Mouse (Mus musculus) heart, embryonic 14.5 days (tissue): ENCODE data around the gene Gm10273. TPM values are rescaled to one million over a fixed set of nuclear protein-coding genes. Genes with fewer than 3 reads are reported as not detected.
"Not testable (repeated sequence)": the region's sequence is repeated elsewhere in the genome, so short reads cannot be mapped to it uniquely, and the experiment has no call there.

Source experiments
- ATAC-seq: fragments of 200-750 bp; cut with Nextera tagmentation; 2 replicates; pipeline ENCODE4 v1.8.0; 2017; ENCODE audit warnings: low read depth, moderate TSS enrichment; ENCODE audit not compliant: insufficient number of reproducible peaks, insufficient read depth, low FRiP score
- H3K27ac ChIP-seq, 2 experiments: fragments of 200-500 bp in 1 of 2; fragments of 300-500 bp in 1 of 2; sonication (generic) in 1 of 2; replicated peaks in 1 of 2; 2 replicates each; pipeline ENCODE4 v1.5.1; 2012 to 2014; ENCODE audit warnings: low read depth in 2 of 2, low read length in 2 of 2, control low read depth in 1 of 2, mild to moderate bottlenecking in 1 of 2, mixed read lengths in 1 of 2; ENCODE audit not compliant: control insufficient read depth in 1 of 2, insufficient read depth in 1 of 2
- H3K27me3 ChIP-seq: fragments of 300-500 bp; sonication (generic); 2 replicates; pipeline ENCODE4 v1.6.1; 2014; ENCODE audit warnings: mild to moderate bottlenecking, low read length, control low read depth; ENCODE audit not compliant: control insufficient read depth, insufficient read depth
- H3K36me3 ChIP-seq: fragments of 300-500 bp; sonication (generic); 2 replicates; pipeline ENCODE4 v1.6.1; 2014; ENCODE audit warnings: mild to moderate bottlenecking, control low read depth, low read length, mixed read lengths; ENCODE audit not compliant: control insufficient read depth, insufficient read depth
- H3K4me1 ChIP-seq, 2 experiments: fragments of 200-500 bp in 1 of 2; fragments of 300-500 bp in 1 of 2; sonication (generic) in 1 of 2; 2 replicates each; pipeline ENCODE4 v1.6.1; 2012 to 2014; ENCODE audit warnings: low read length in 2 of 2, control low read depth in 1 of 2, mixed read lengths in 1 of 2; ENCODE audit not compliant: control insufficient read depth in 2 of 2, insufficient read depth in 2 of 2
- H3K4me2 ChIP-seq: fragments of 300-500 bp; sonication (generic); 2 replicates; pipeline ENCODE4 v1.6.1; 2014; ENCODE audit warnings: mild to moderate bottlenecking, low read length
- H3K4me3 ChIP-seq, 2 experiments: fragments of 200-500 bp in 1 of 2; fragments of 300-500 bp in 1 of 2; sonication (generic) in 1 of 2; 2 replicates each; pipeline ENCODE4 v1.5.1; 2012 to 2014; ENCODE audit warnings: low read length in 2 of 2, mild to moderate bottlenecking in 2 of 2, control low read depth in 1 of 2, low read depth in 1 of 2, moderate library complexity in 1 of 2; ENCODE audit not compliant: control insufficient read depth in 1 of 2, insufficient read depth in 1 of 2
- H3K9ac ChIP-seq: fragments of 300-500 bp; sonication (generic); 2 replicates; pipeline ENCODE4 v1.6.1; 2014; ENCODE audit warnings: mild to moderate bottlenecking, low read length
- H3K9me3 ChIP-seq: fragments of 300-500 bp; sonication (generic); 2 replicates; pipeline ENCODE4 v1.6.1; 2016; ENCODE audit warnings: low read length, control low read depth; ENCODE audit not compliant: control insufficient read depth
- WGBS: fragments of 180-500 bp; shearing (Covaris S2); extraction: QIAGEN DNeasy Blood & Tissue Kit; methylation state at CpG from one replicate; pipeline ENCODE4 v1.1.7; 2014; 5-methylcytosine and 5-hydroxymethylcytosine counted together
- polyA plus RNA-seq: library from polyadenylated mRNA; unstranded; fragments of >200 nt; fragmentation: Nextera tagmentation; extraction: Ambion mirVana; gene quantifications from 2 replicates; pipeline ENCODE4 v1.2.1, GENCODE M21; 2014

The Gm10273 gene
- polyA plus RNA-seq, 1 experiment from 2014 or later = 11.6 TPM

- peaks cover 4 to 9% of the 10 kb centered on the region in 2 experiments; a peak in 1 of 4 replicates for H3K4me1 ChIP-seq
- 87% methylated on average over 10 of the region's 10 CpGs for WGBS
- no peak overlapping the region for H3K27ac ChIP-seq
- no peaks in the 10 kb centered on the region for H3K27me3 ChIP-seq
- no peak overlapping the region for H3K4me3 ChIP-seq
- ATAC-seq = no peak
- no peak overlapping the region for H3K9ac ChIP-seq
- H3K36me3 ChIP-seq = peaks cover 23% of the 10 kb centered on the region
- H3K9me3 ChIP-seq = 0 out of 2 replicates have a peak, but pooled peaks cover 3% of the 10 kb centered on the region
- no peak overlapping the region for H3K4me2 ChIP-seq
These were observed 17.5 kb upstream of the Gm10273 start for GRCm38 (mm10) chr10:59377906-59378305.

GRCm38 (mm10) chr10:59378728-59379127 is 16.7 kb upstream of the Gm10273 start:
- WGBS = 94% methylated on average over 4 of the region's 4 CpGs
- no peaks in the 10 kb centered on the region for H3K27me3 ChIP-seq

GRCm38 (mm10) chr10:59379927-59380326 is 15.5 kb upstream of the Gm10273 start:
- H3K9me3 ChIP-seq = 0 out of 2 replicates have a peak, but pooled peaks cover 3% of the 10 kb centered on the region
- no peak overlapping the region for H3K4me3 ChIP-seq
- 12% methylated on average over 3 of the region's 3 CpGs for WGBS
- peaks cover 4 to 9% of the 10 kb centered on the region in 2 experiments; a peak in 1 of 4 replicates for H3K4me1 ChIP-seq
- ATAC-seq = no peak
- H3K27ac ChIP-seq = peak overlapping the region in 1 of 2 experiments; percentile 30; a peak in 2 of 4 replicates
- no peak overlapping the region for H3K4me2 ChIP-seq
- no peak overlapping the region for H3K9ac ChIP-seq
- no peaks in the 10 kb centered on the region for H3K27me3 ChIP-seq
- peaks cover 4% of the 10 kb centered on the region; the same call in 1 of the 2 replicates for H3K36me3 ChIP-seq

More at GRCm38 (mm10) chr10:59378728-59379127, 16.7 kb upstream of the Gm10273 start:
- Histone ChIP-seq H3K9ac (no peak overlapping the region), H3K9me3 (0 out of 2 replicates have a peak, but pooled peaks cover 3% of the 10 kb centered on the region), H3K4me2 (no peak overlapping the region), H3K4me3 (no peak overlapping the region), H3K36me3 (peaks cover 15% of the 10 kb centered on the region), H3K4me1 (peaks cover 4 to 9% of the 10 kb centered on the region in 2 experiments; a peak in 1 of 4 replicates), H3K27ac (no peak overlapping the region)
- ATAC-seq = no peak

GRCm38 (mm10) chr10:59380411-59380821 is 15.0 kb upstream of the Gm10273 start:
- Histone ChIP-seq H3K9me3 (0 out of 2 replicates have a peak, but pooled peaks cover 3% of the 10 kb centered on the region), H3K9ac (no peak overlapping the region), H3K4me3 (no peak overlapping the region), H3K27ac (peak overlapping the region; percentile 30 to 37; a peak in 2 of 4 replicates), H3K36me3 (no peaks in the 10 kb centered on the region), H3K4me1 (peaks cover 4 to 9% of the 10 kb centered on the region in 2 experiments; a peak in 1 of 4 replicates), H3K27me3 (no peaks in the 10 kb centered on the region), H3K4me2 (no peak overlapping the region)
- 33% methylated on average over 2 of the region's 2 CpGs for WGBS
- no peak; the same call in 1 of the 2 replicates for ATAC-seq

GRCm38 (mm10) chr10:59381563-59381962 is 13.9 kb upstream of the Gm10273 start:
- H3K27me3 ChIP-seq, ATAC-seq, H3K4me3 ChIP-seq, H3K9ac ChIP-seq, H3K4me1 ChIP-seq, H3K36me3 ChIP-seq, H3K9me3 ChIP-seq, H3K4me2 ChIP-seq, H3K27ac ChIP-seq: not testable (repeated sequence)
- WGBS = 81% methylated on average over 5 of the region's 10 CpGs

GRCm38 (mm10) chr10:59386951-59387350 is 8.5 kb upstream of the Gm10273 start:
- no peak for ATAC-seq
- 90% methylated on average over 7 of the region's 8 CpGs for WGBS

GRCm38 (mm10) chr10:59389652-59390051 is 5.8 kb upstream of the Gm10273 start:
- ATAC-seq = no peak
- Histone ChIP-seq H3K27me3 (no peaks in the 10 kb centered on the region), H3K4me2 (no peak overlapping the region), H3K9ac (no peak overlapping the region), H3K4me3 (no peak overlapping the region), H3K9me3 (peaks cover 13% of the 10 kb centered on the region), H3K4me1 (no peaks in the 10 kb centered on the region), H3K36me3 (no peaks in the 10 kb centered on the region), H3K27ac (no peak overlapping the region)
- WGBS = 92% methylated on average over 3 of the region's 3 CpGs

More at GRCm38 (mm10) chr10:59386951-59387350, 8.5 kb upstream of the Gm10273 start:
- Histone ChIP-seq H3K4me1 (no peaks in the 10 kb centered on the region), H3K36me3 (no peaks in the 10 kb centered on the region), H3K9me3 (peaks cover 13% of the 10 kb centered on the region), H3K4me2 (no peak overlapping the region), H3K4me3 (no peak overlapping the region), H3K9ac (no peak overlapping the region), H3K27ac (no peak overlapping the region), H3K27me3 (no peaks in the 10 kb centered on the region)

GRCm38 (mm10) chr10:59391907-59392306 is 3.5 kb upstream of the Gm10273 start:
- Histone ChIP-seq H3K27ac (no peak overlapping the region), H3K27me3 (no peaks in the 10 kb centered on the region), H3K4me1 (no peaks in the 10 kb centered on the region), H3K36me3 (no peaks in the 10 kb centered on the region), H3K4me3 (no peak overlapping the region), H3K9ac (no peak overlapping the region), H3K9me3 (peaks cover 13% of the 10 kb centered on the region), H3K4me2 (no peak overlapping the region)
- WGBS = 19% methylated on average over 4 of the region's 4 CpGs
- ATAC-seq = no peak
